ENCODE assay signal across 19 mouse cellular contexts in genomic region chr19:55185074-55185473, GRCm38 (mm10). TPM values are rescaled to one million over a fixed set of nuclear protein-coding genes. Genes with fewer than 3 reads are reported as not detected.
A peak's percentile ranks its signal among the peaks of the same experiment; 100 is the strongest.
DNase-seq lines count a peak whose midpoint lies in the region; ATAC-seq and TF ChIP-seq lines count a peak whose summit lies in the region.
"Had no signal": no experiment of that assay in that cellular context is flagged by ENCODE, and none has a peak within 500 bp of the region (broad histone marks: within the 10 kb centered on the region; RNA-seq: fewer than 3 reads in every experiment).

No protein-coding gene starts in this region.

- 33% methylated on average over 7 of the region's 7 CpGs for WGBS in hindbrain, postnatal 0 days
- 42% methylated on average over 7 of the region's 7 CpGs for WGBS in olfactory bulb, adult 2 months

- H3K27ac ChIP-seq in gastrocnemius, adult 2 months: peak overlapping the region; percentile 67
- peak overlapping the region; percentile 63 for H3K27ac ChIP-seq in hindbrain, postnatal 0 days
- 0 out of 2 replicates have a peak overlapping the region, but pooled peaks have one; percentile 3 for H3K27ac ChIP-seq in olfactory bulb, adult 2 months (ENCODE audit: insufficient read depth, low read depth, low read length)
- H3K27ac ChIP-seq: embryonic facial prominence, embryonic 13.5 days; heart, adult 2 months; limb, embryonic 15.5 days had no signal

- H3K4me1 ChIP-seq in hindbrain, postnatal 0 days (ENCODE audit: insufficient read depth, low read length): no peaks in the 10 kb centered on the region; the same call in 1 of the 2 replicates
- H3K4me1 ChIP-seq in olfactory bulb, adult 2 months (ENCODE audit: control insufficient read depth, insufficient read depth, low read length): no peaks in the 10 kb centered on the region
- H3K4me1 ChIP-seq: embryonic facial prominence, embryonic 13.5 days; limb, embryonic 15.5 days; megakaryocyte, embryonic 14.5 days had no signal

- H3K4me3 ChIP-seq in gastrocnemius, adult 2 months: no peak overlapping the region
- H3K4me3 ChIP-seq in hindbrain, postnatal 0 days (ENCODE audit: low read length): no peak overlapping the region
- H3K4me3 ChIP-seq in olfactory bulb, adult 2 months (ENCODE audit: insufficient read depth, low read depth, low read length): no peak overlapping the region
- H3K4me3 ChIP-seq: embryonic facial prominence, embryonic 13.5 days; heart, adult 2 months; limb, embryonic 15.5 days; megakaryocyte, embryonic 14.5 days had no signal

- no peak overlapping the region for H3K4me2 ChIP-seq in hindbrain, postnatal 0 days (ENCODE audit: low read depth, low read length)
- H3K4me2 ChIP-seq: embryonic facial prominence, embryonic 13.5 days; limb, embryonic 15.5 days; lung, embryonic 14.5 days had no signal

- no peaks in the 10 kb centered on the region for H3K27me3 ChIP-seq in hindbrain, postnatal 0 days (ENCODE audit: insufficient read depth, low read length)
- H3K27me3 ChIP-seq: embryonic facial prominence, embryonic 13.5 days; limb, embryonic 15.5 days had no signal

- no peak overlapping the region for H3K9ac ChIP-seq in hindbrain, postnatal 0 days (replicated peaks; ENCODE audit: low read length)
- H3K9ac ChIP-seq: embryonic facial prominence, embryonic 13.5 days; limb, embryonic 15.5 days; lung, embryonic 14.5 days had no signal

- no peak for TF ChIP-seq CTCF in gastrocnemius, adult 2 months (IDR thresholded peaks at IDR 0.05)
- no peak for TF ChIP-seq CTCF in hindbrain, postnatal 0 days (IDR thresholded peaks at IDR 0.05; ENCODE audit: low read depth)
- no peak for TF ChIP-seq CTCF in olfactory bulb, adult 2 months (IDR thresholded peaks at IDR 0.05; ENCODE audit: insufficient read depth, low read depth, low read length)

- DNase-seq in gastrocnemius, adult 2 months: no peak
- DNase-seq in gastrocnemius, postnatal 10 days: no peak
- peak; percentile 24 for DNase-seq in embryo, embryonic 10.5 days (ENCODE audit: low spot score)
- peak; percentile 27 for DNase-seq in hindbrain, postnatal 0 days (ENCODE audit: low spot score)
- no peak for DNase-seq in gastrocnemius, postnatal 14 days
- no peak for DNase-seq in thymus, adult 18-20 months
- no peak for DNase-seq in ovary, postnatal 14 days (ENCODE audit: low spot score)
- DNase-seq: B cell, adult 2 months; cerebellum, adult 18-20 months; heart, adult 2 months; kidney, adult 8-10 months had no signal

- TF ChIP-seq POLR2A in olfactory bulb, adult 2 months (IDR thresholded peaks at IDR 0.05; ENCODE audit: insufficient read depth, low read depth, low read length): no peak

- no peaks in the 10 kb centered on the region for H3K9me3 ChIP-seq in hindbrain, postnatal 0 days (ENCODE audit: low read length)
- H3K9me3 ChIP-seq: embryonic facial prominence, embryonic 13.5 days; limb, embryonic 15.5 days; megakaryocyte, embryonic 14.5 days had no signal

- intact Hi-C loops in gastrocnemius, adult 2 months (cut with DNase I): no loop called here
- intact Hi-C loops in gastrocnemius, postnatal 14 days (cut with DNase I; ENCODE audit: low total_unique reads): no loop called here

- peak; percentile 61; the same call in 1 of the 2 replicates for ATAC-seq in hindbrain, postnatal 0 days

- H3K36me3 ChIP-seq in hindbrain, postnatal 0 days (ENCODE audit: insufficient read depth, low read length): no peaks in the 10 kb centered on the region
- H3K36me3 ChIP-seq: embryonic facial prominence, embryonic 13.5 days; limb, embryonic 15.5 days had no signal

RNA-seq across cellular contexts. Expression of gene Tectb, which starts 4.5 kb away (rescaled TPM):
- not detected for total RNA-seq in gastrocnemius, adult 2 months (2021)
- 1 to 10 TPM in 1 of 2 experiments, under 1 TPM in 1; 0.79 to 1.3 TPM for total RNA-seq in gastrocnemius, postnatal 10 days (2021)
- total RNA-seq in hindbrain, postnatal 0 days (2014; rRNA removed): 0.10 TPM in 1 of 2 replicates, not detected in the other
- 0.10 and 0.13 TPM in 2 replicates for polyA plus RNA-seq in hindbrain, postnatal 0 days (2015; fragmentation: Nextera tagmentation; extraction: Ambion mirVana)
- not detected in 2 replicates for polyA plus RNA-seq in olfactory bulb, adult 2 months (2012; ENCODE audit: insufficient read depth, insufficient read length, low replicate concordance, missing spikeins)
- total RNA-seq in gastrocnemius, postnatal 14 days (2021): under 1 TPM; 0.64 to 0.66 TPM
- total RNA-seq: ES-E14 had no signal
- polyA plus RNA-seq: embryonic facial prominence, embryonic 13.5 days; large intestine, adult 2 months; limb, embryonic 15.5 days; lung, embryonic 14.5 days; spleen, adult 2 months had no signal

RNA-seq across cellular contexts. Expression of gene Gucy2g, which starts 56.0 kb away (rescaled TPM):
- under 1 TPM; 0.15 to 0.39 TPM for total RNA-seq in gastrocnemius, adult 2 months (2021)
- total RNA-seq in gastrocnemius, postnatal 10 days (2021): under 1 TPM; 0.11 to 0.16 TPM
- not detected in 2 replicates for total RNA-seq in hindbrain, postnatal 0 days (2014; rRNA removed)
- polyA plus RNA-seq in hindbrain, postnatal 0 days (2015; fragmentation: Nextera tagmentation; extraction: Ambion mirVana): 0.09 and 0.10 TPM in 2 replicates
- polyA plus RNA-seq in olfactory bulb, adult 2 months (2012; ENCODE audit: insufficient read depth, insufficient read length, low replicate concordance, missing spikeins): not detected in 2 replicates
- total RNA-seq in gastrocnemius, postnatal 14 days (2021): under 1 TPM; 0.10 to 0.24 TPM
- polyA plus RNA-seq: lung, embryonic 14.5 days had no signal

RNA-seq across cellular contexts. Expression of gene Gpam, which starts 58.0 kb away (rescaled TPM):
- 100 to 1,000 TPM in 1 of 2 experiments, 10 to 100 TPM in 1; 69.0 to 124 TPM for total RNA-seq in gastrocnemius, adult 2 months (2021)
- 100 to 1,000 TPM; 110 to 114 TPM for total RNA-seq in gastrocnemius, postnatal 10 days (2021)
- 84.2 and 85.1 TPM in 2 replicates for total RNA-seq in hindbrain, postnatal 0 days (2014; rRNA removed)
- polyA plus RNA-seq in hindbrain, postnatal 0 days (2015; fragmentation: Nextera tagmentation; extraction: Ambion mirVana): 20.7 and 20.9 TPM in 2 replicates
- polyA plus RNA-seq in olfactory bulb, adult 2 months (2012; ENCODE audit: insufficient read depth, insufficient read length, low replicate concordance, missing spikeins): not detected in 2 replicates
- total RNA-seq in gastrocnemius, postnatal 14 days (2021): 100 to 1,000 TPM; 118 to 123 TPM

Comparison
In these comparisons a context has a peak if more than half of its experiments do, and no peak if none do; other contexts are left out.
1. DNase-seq: peak in embryo, embryonic 10.5 days (single experiment) and hindbrain, postnatal 0 days (single experiment); none in gastrocnemius, adult 2 months (single experiment), gastrocnemius, postnatal 10 days (single experiment), gastrocnemius, postnatal 14 days (single experiment), thymus, adult 18-20 months (0 of 2) and ovary, postnatal 14 days (single experiment).
2. H3K27ac ChIP-seq: peak in every context shown above with its lines; median percentile 67 in gastrocnemius, adult 2 months; 63 in hindbrain, postnatal 0 days; 3 in olfactory bulb, adult 2 months.